Mouse (Mus musculus) limb, embryonic 14.5 days (tissue): ENCODE results near the gene Rdh7. TPM values are rescaled to one million over a fixed set of nuclear protein-coding genes. Genes with fewer than 3 reads are reported as not detected.
"Not testable (repeated sequence)": the region's sequence is repeated elsewhere in the genome, so short reads cannot be mapped to it uniquely, and the experiment has no call there.

Source experiments
- ATAC-seq: fragments of 200-750 bp; cut with Nextera tagmentation; 2 replicates; pipeline ENCODE4 v1.8.0; 2017; ENCODE audit warnings: low read depth, moderate number of reproducible peaks, moderate TSS enrichment; ENCODE audit not compliant: low FRiP score
- DNase-seq: peaks from one replicate; pipeline ENCODE4 v3.0.0-alpha.2; 2015; ENCODE audit warnings: low spot score
- H3K27ac ChIP-seq: fragments of 300-500 bp; sonication (generic); replicated peaks from 2 replicates; pipeline ENCODE4 v1.5.1; 2014; ENCODE audit warnings: low read depth, mild to moderate bottlenecking, low read length, moderate library complexity, mixed read lengths
- H3K27me3 ChIP-seq: fragments of 300-500 bp; sonication (generic); 2 replicates; pipeline ENCODE4 v1.6.1; 2014; ENCODE audit warnings: low read length, mixed read lengths; ENCODE audit not compliant: control insufficient read depth, insufficient read depth
- H3K36me3 ChIP-seq: fragments of 300-500 bp; sonication (generic); 2 replicates; pipeline ENCODE4 v1.6.1; 2014; ENCODE audit warnings: mild to moderate bottlenecking, low read length, moderate library complexity, mixed read lengths; ENCODE audit not compliant: control insufficient read depth, insufficient read depth
- H3K4me1 ChIP-seq: fragments of 300-500 bp; sonication (generic); 2 replicates; pipeline ENCODE4 v1.6.1; 2014; ENCODE audit warnings: antibody characterized with exemption, low read length, mixed read lengths; ENCODE audit not compliant: control insufficient read depth, insufficient read depth
- H3K4me2 ChIP-seq: fragments of 300-500 bp; sonication (generic); replicated peaks from 2 replicates; pipeline ENCODE4 v1.6.1; 2014; ENCODE audit warnings: low read depth, mild to moderate bottlenecking, low read length, moderate library complexity; ENCODE audit not compliant: severe bottlenecking
- H3K4me3 ChIP-seq: fragments of 300-500 bp; sonication (generic); replicated peaks from 2 replicates; pipeline ENCODE4 v1.5.1; 2014; ENCODE audit warnings: low read length
- H3K9ac ChIP-seq: fragments of 300-500 bp; sonication (generic); 2 replicates; pipeline ENCODE4 v1.6.1; 2014; ENCODE audit warnings: mild to moderate bottlenecking, low read depth, low read length, moderate library complexity; ENCODE audit not compliant: severe bottlenecking
- H3K9me3 ChIP-seq: fragments of 300-500 bp; sonication (generic); 2 replicates; pipeline ENCODE4 v1.6.1; 2016; ENCODE audit warnings: low read length; ENCODE audit not compliant: control insufficient read depth
- POLR2A ChIP-seq: fragments of 200-500 bp; IDR thresholded peaks from 2 replicates; pipeline ENCODE4 v1.8.0; 2012; ENCODE audit warnings: inconsistent platforms, mild to moderate bottlenecking, moderate library complexity, borderline replicate concordance; ENCODE audit not compliant: insufficient read depth, insufficient read length; ENCODE audit errors: extremely low read depth
- WGBS: fragments of 180-500 bp; shearing (Covaris S2); extraction: QIAGEN DNeasy Blood & Tissue Kit; methylation state at CpG from one replicate; pipeline ENCODE4 v1.1.7; 2014; 5-methylcytosine and 5-hydroxymethylcytosine counted together
- polyA plus RNA-seq, 2 experiments: library from polyadenylated mRNA; depleted of rRNA in 1 of 2; stranded (reverse) in 1 of 2; unstranded in 1 of 2; fragments of >200 nt; fragmentation: Nextera tagmentation in 1 of 2; extraction: Ambion mirVana in 1 of 2; gene quantifications; 2 replicates each; pipeline versions ENCODE4 v1.2.1 to v1.2.3; 2012 to 2014

The Rdh7 gene
- polyA plus RNA-seq, 2 experiments = 0.05 TPM; not detected in 1

DNA sequence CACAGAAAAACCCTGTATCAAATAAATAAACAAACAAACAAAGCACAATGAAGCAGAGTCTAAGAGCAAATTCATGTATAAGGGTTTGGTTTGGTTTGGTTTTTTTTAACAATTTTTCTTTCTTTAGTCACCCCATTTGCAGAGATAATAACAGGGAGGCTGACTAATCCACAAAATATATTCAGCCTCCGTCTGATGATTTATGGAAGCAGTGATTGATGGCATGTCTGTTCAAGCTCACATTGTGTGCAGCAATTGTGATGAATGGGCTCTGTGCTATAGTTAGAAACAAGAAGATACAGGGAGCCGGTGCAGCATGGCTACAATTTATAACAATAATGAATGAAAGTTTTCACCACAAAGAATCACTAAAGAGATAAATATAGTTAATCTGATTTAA lies 39.1 kb upstream of the Rdh7 start:
- no peak for ATAC-seq

DNA sequence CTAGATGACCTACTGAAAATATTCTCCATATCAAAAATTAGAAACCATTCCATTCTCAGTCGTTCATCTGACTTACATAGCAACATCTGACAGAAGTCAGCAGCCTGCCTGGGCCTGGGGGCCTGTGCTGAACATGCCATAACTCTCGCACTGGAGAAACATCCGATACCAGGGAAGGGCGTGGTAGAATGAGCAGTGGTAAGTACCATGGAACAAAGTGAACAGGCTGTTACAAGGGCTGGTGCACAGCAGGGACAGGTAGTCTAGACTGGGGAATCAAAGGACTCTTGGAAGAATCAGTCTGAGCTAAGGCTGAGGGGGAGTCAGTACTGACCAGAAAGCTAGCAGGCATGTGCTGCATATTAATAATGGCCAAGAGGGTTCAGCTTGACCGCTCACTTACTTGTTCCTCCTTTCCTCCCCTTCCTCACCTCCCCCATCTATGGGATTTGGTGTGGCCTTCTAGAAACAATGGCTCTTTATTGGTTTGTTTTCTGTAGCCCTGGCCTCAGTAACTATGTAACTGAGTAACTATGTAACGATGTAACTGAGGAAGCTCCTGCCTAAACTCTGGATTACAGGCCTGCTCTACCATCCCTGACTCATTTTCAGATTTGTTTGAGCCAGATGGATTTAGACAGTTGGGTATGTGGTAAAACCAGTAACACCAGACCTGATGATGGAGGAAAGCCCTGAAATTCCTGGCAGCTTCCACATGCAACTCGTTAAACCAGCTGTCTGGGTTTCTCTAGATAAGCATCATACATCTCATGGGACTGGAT lies 36.2 kb upstream of the Rdh7 start:
- DNase-seq = peak; percentile 28
- Histone ChIP-seq H3K4me3 (no peak overlapping the region), H3K9me3 (no peaks in the 10 kb centered on the region), H3K36me3 (no peaks in the 10 kb centered on the region), H3K9ac (no peak overlapping the region), H3K27me3 (no peaks in the 10 kb centered on the region), H3K4me2 (no peak overlapping the region), H3K27ac (no peak overlapping the region), H3K4me1 (no peaks in the 10 kb centered on the region)
- ATAC-seq = no peak
- 63% methylated on average over 7 of the region's 7 CpGs for WGBS
- TF ChIP-seq POLR2A = no peak

More for the DNA sequence above, 39.1 kb upstream of the Rdh7 start:
- Histone ChIP-seq H3K27me3 (no peaks in the 10 kb centered on the region), H3K9ac (no peak overlapping the region), H3K9me3 (no peaks in the 10 kb centered on the region), H3K36me3 (no peaks in the 10 kb centered on the region), H3K4me2 (no peak overlapping the region), H3K4me3 (no peak overlapping the region), H3K4me1 (no peaks in the 10 kb centered on the region), H3K27ac (no peak overlapping the region)
- WGBS = 77% methylated on average over 2 of the region's 2 CpGs
- no peak for TF ChIP-seq POLR2A
- DNase-seq = no peak

DNA sequence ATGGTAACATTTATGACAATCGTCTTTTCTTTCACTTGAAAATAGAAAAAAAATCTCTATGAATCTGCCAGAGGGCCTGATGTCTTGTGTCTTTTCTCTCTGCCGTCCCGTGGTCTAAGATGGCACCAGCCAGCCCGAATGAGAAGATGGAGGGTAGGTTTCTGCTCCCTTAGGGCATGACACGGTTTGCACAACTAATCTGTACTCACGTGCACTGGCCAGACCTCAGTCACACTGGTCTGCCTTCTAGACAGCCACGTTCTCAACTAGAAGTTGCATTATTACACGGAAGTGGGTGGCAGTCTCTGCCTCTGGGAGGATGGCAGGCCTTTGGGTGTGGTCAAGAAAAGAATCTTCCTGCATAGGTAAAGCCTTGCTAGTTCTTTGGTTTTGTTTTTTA lies 34.4 kb upstream of the Rdh7 start:
- no peaks in the 10 kb centered on the region for H3K9me3 ChIP-seq
- no peaks in the 10 kb centered on the region for H3K27me3 ChIP-seq
- no peak overlapping the region for H3K4me2 ChIP-seq
- TF ChIP-seq POLR2A = no peak
- DNase-seq (no peak), ATAC-seq (no peak)
- H3K4me3 ChIP-seq = no peak overlapping the region
- no peak overlapping the region for H3K9ac ChIP-seq
- H3K36me3 ChIP-seq = no peaks in the 10 kb centered on the region
- H3K27ac ChIP-seq = no peak overlapping the region
- no peaks in the 10 kb centered on the region for H3K4me1 ChIP-seq
- WGBS = 86% methylated on average over 8 of the region's 8 CpGs

DNA sequence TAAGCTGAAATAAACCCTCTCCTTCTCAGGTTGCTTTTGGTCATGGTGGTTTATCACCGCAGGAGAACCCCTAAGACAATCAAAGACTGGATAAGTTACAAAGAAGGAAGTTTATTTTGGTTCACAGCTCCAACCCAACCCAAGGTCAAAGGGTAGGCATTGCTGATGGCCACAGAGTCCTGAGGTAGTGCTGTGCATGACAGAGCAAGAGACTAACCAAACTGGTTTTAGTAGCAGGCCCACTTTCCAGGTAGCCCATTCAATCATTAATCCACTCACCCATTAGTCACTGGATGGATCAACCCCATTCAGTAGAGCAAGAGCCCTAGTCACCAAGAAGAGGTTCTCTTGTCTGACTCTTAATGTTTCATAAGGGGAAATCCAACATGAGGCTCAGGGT lies 33.6 kb upstream of the Rdh7 start:
- Histone ChIP-seq H3K4me2 (no peak overlapping the region), H3K9me3 (no peaks in the 10 kb centered on the region), H3K27me3 (no peaks in the 10 kb centered on the region), H3K4me1 (no peaks in the 10 kb centered on the region), H3K9ac (no peak overlapping the region), H3K4me3 (no peak overlapping the region), H3K36me3 (no peaks in the 10 kb centered on the region), H3K27ac (no peak overlapping the region)
- ATAC-seq (no peak), DNase-seq (no peak)
- WGBS = 80% methylated on average over 1 of the region's 1 CpGs
- TF ChIP-seq POLR2A = no peak

DNA sequence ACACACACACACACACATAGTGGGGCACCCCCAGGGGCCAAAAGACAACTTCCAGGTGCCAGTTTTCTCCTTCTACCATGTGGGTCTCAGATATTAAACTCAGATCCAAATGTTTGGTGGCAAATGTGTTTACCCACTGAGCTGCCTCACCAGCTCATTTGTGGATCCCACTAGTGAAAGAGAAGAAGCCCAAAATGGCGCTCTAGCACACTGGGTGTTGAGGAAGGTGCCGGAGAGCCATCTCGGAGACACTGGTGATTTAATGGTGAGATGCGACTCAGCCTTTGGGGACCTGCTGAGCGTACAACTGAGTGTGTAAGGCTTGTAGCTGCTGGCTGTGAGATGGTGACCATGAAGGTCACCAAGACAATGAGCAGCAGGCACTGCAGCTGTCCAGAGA lies 29.0 kb upstream of the Rdh7 start:
- WGBS = 95% methylated on average over 5 of the region's 5 CpGs
- no peak for TF ChIP-seq POLR2A
- H3K9ac ChIP-seq = no peak overlapping the region
- no peaks in the 10 kb centered on the region for H3K9me3 ChIP-seq
- DNase-seq (no peak), ATAC-seq (no peak)
- H3K36me3 ChIP-seq = no peaks in the 10 kb centered on the region
- no peak overlapping the region for H3K4me3 ChIP-seq
- H3K27ac ChIP-seq = no peak overlapping the region
- no peak overlapping the region for H3K4me2 ChIP-seq
- H3K27me3 ChIP-seq = no peaks in the 10 kb centered on the region
- H3K4me1 ChIP-seq = no peaks in the 10 kb centered on the region

DNA sequence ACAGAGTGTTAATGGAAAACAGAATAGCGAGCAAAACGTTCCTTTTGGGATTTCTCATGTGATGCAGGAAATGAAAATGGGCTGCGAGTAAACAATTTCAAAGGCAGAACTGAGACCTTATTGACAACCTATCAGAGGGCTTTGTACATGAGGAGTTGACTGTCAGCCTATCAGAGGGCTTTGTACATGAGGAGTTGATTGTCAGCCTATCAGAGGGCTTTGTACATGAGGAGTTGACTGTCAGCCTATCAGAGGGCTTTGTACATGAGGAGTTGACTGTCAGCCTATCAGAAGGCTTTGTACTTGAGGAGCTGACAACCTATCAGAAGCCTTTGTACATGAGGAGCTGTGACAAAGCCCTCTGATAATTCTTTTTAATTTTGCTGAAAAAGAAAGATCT lies 28.6 kb upstream of the Rdh7 start:
- not testable (repeated sequence) for H3K36me3 ChIP-seq, H3K4me2 ChIP-seq, H3K27ac ChIP-seq, H3K4me1 ChIP-seq, H3K27me3 ChIP-seq, H3K4me3 ChIP-seq, ATAC-seq, DNase-seq, H3K9ac ChIP-seq, H3K9me3 ChIP-seq
- 63% methylated on average over 3 of the region's 3 CpGs for WGBS
